Mouse (Mus musculus) erythroid progenitor cell, adult 5-6 weeks (primary cell): ENCODE data around the gene Fkbp10. TPM values are rescaled to one million over a fixed set of nuclear protein-coding genes. Genes with fewer than 3 reads are reported as not detected.

Source experiments
- ATAC-seq: replicated peaks from 2 replicates; pipeline ENCODE4 v1.8.0; 2016; ENCODE audit warnings: moderate number of reproducible peaks, mild to moderate bottlenecking, moderate TSS enrichment, inconsistent platforms; ENCODE audit not compliant: poor library complexity, low FRiP score, severe bottlenecking
- total RNA-seq, 2 experiments: library from RNA; stranded (forward) in 1 of 2; stranded (reverse) in 1 of 2; fragments of 150-400 nt in 1 of 2; fragments of 186-747, 209-891 nt in 1 of 2; gene quantifications; 2 replicates each; pipeline versions ENCODE4 v1.2.3 to v1.2.4; 2015 to 2017; ENCODE audit warnings: low replicate concordance in 2 of 2

The Fkbp10 gene
- total RNA-seq, 2 experiments from 2014 or later, result not detected

GRCm38 (mm10) chr11:100457711-100458110 is 42.2 kb downstream of the Fkbp10 start:
- no peak for ATAC-seq

DNA sequence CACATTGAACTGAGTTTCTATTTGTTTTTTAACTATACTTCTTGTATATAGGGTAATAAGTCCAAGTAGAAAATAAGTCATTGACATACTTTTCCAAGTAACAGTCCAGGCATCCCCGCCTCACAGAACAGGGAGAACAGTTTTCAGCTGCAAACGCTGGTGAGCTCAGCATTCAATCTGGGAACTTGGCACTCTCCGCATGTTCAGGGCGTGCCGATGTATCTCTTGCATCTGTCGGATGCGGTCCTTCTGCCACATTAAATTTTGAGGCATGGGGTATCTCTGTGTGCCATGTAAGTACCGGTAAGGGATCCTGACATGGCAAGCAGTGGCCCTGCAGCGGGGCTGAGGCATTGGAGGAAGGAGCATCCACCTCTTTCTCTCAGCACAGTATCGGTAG is 47.2 kb downstream of the Fkbp10 start:
- no peak for ATAC-seq

- no peak for ATAC-seq
These were observed 49.8 kb downstream of the Fkbp10 start for GRCm38 (mm10) chr11:100465229-100465792.

DNA sequence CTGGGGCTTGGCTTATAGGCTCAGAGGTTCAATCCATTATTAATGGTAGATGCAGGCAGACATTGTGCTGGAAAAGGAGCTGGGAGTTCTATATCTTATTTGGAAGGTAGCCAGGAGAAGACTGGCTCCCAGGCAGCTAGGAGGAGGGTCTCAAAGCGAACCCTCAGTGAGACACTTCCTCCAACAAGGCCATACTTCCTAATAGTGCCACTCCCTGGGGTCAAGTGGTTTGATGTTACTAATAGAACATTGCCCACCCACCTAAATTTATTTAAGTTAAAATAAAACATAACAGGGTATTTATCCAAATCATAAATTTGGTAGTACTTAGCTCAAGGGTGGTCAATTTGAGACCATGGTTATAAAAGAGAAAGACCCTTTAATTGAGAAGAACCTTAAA is 50.3 kb downstream of the Fkbp10 start:
- ATAC-seq, result no peak

GRCm38 (mm10) chr11:100471352-100472196 is 56.1 kb downstream of the Fkbp10 start:
- no peak for ATAC-seq

- ATAC-seq, result peak; percentile 95
These were observed 56.9 kb downstream of the Fkbp10 start, which contains the start of gene Klhl11 for GRCm38 (mm10) chr11:100472197-100472934. TSS of gene Klhl11 (minus strand) at chr11:100472741.

- ATAC-seq, result peak; percentile 62
These were observed 57.4 kb downstream of the Fkbp10 start for GRCm38 (mm10) chr11:100472935-100473295.

Other genes starting within 250 kb of the Fkbp10 start
- gene Krt9, start 222.5 kb upstream of the Fkbp10 start, total RNA-seq (2015; ENCODE audit: low replicate concordance), result not detected in 2 replicates
- not detected in 2 replicates for gene Krt9, start 222.5 kb upstream of the Fkbp10 start, total RNA-seq (2017; ENCODE audit: low replicate concordance)
- gene Krt14, start 208.1 kb upstream of the Fkbp10 start, total RNA-seq (2015; ENCODE audit: low replicate concordance), result not detected in 2 replicates
- gene Krt14, start 208.1 kb upstream of the Fkbp10 start, total RNA-seq (2017; ENCODE audit: low replicate concordance), result not detected in 2 replicates
- not detected in 2 replicates for gene Krt16, start 166.8 kb upstream of the Fkbp10 start, total RNA-seq (2015; ENCODE audit: low replicate concordance)
- gene Krt16, start 166.8 kb upstream of the Fkbp10 start, total RNA-seq (2017; ENCODE audit: low replicate concordance), result not detected in 2 replicates
- gene Krt17, start 154.7 kb upstream of the Fkbp10 start, total RNA-seq (2015; ENCODE audit: low replicate concordance), result not detected in 2 replicates
- not detected in 2 replicates for gene Krt17, start 154.7 kb upstream of the Fkbp10 start, total RNA-seq (2017; ENCODE audit: low replicate concordance)
- not detected in 2 replicates for gene Krt42, start 145.8 kb upstream of the Fkbp10 start, total RNA-seq (2015; ENCODE audit: low replicate concordance)
- gene Krt42, start 145.8 kb upstream of the Fkbp10 start, total RNA-seq (2017; ENCODE audit: low replicate concordance), result not detected in 2 replicates
- gene Eif1, start 95.8 kb upstream of the Fkbp10 start, total RNA-seq (2015; ENCODE audit: low replicate concordance), result 1,616 and 1,886 TPM in 2 replicates
- gene Eif1, start 95.8 kb upstream of the Fkbp10 start, total RNA-seq (2017; ENCODE audit: low replicate concordance), result 389 and 952 TPM in 2 replicates
- gene Gast, start 81.3 kb upstream of the Fkbp10 start, total RNA-seq (2015; ENCODE audit: low replicate concordance), result not detected in 2 replicates
- not detected in 2 replicates for gene Gast, start 81.3 kb upstream of the Fkbp10 start, total RNA-seq (2017; ENCODE audit: low replicate concordance)
- not detected in 2 replicates for gene Hap1, start 59.6 kb upstream of the Fkbp10 start, total RNA-seq (2015; ENCODE audit: low replicate concordance)
- gene Hap1, start 59.6 kb upstream of the Fkbp10 start, total RNA-seq (2017; ENCODE audit: low replicate concordance), result 0.13 TPM in 1 of 2 replicates, not detected in the other
- 7.2 and 10.1 TPM in 2 replicates for gene Jup, start 17.9 kb upstream of the Fkbp10 start, total RNA-seq (2015; ENCODE audit: low replicate concordance)
- gene Jup, start 17.9 kb upstream of the Fkbp10 start, total RNA-seq (2017; ENCODE audit: low replicate concordance), result 1.9 and 5.5 TPM in 2 replicates
- not detected in 2 replicates for gene P3h4, start 861 bp upstream of the Fkbp10 start, total RNA-seq (2015; ENCODE audit: low replicate concordance)
- gene P3h4, start 861 bp upstream of the Fkbp10 start, total RNA-seq (2017; ENCODE audit: low replicate concordance), result not detected in 2 replicates
- gene Nt5c3b, start 26.1 kb downstream of the Fkbp10 start, total RNA-seq (2015; ENCODE audit: low replicate concordance), result 2.5 TPM in 2 replicates
- 0.26 TPM in 1 of 2 replicates, not detected in the other for gene Nt5c3b, start 26.1 kb downstream of the Fkbp10 start, total RNA-seq (2017; ENCODE audit: low replicate concordance)
- gene Klhl10, start 26.2 kb downstream of the Fkbp10 start, total RNA-seq (2015; ENCODE audit: low replicate concordance), result not detected in 2 replicates
- gene Klhl10, start 26.2 kb downstream of the Fkbp10 start, total RNA-seq (2017; ENCODE audit: low replicate concordance), result not detected in 2 replicates
- gene Klhl11, start 57.0 kb downstream of the Fkbp10 start, total RNA-seq (2015; ENCODE audit: low replicate concordance), result 2.5 and 5.0 TPM in 2 replicates
- gene Klhl11, start 57.0 kb downstream of the Fkbp10 start, total RNA-seq (2017; ENCODE audit: low replicate concordance), result 12.1 and 15.7 TPM in 2 replicates
- 17.6 and 38.2 TPM in 2 replicates for gene Acly, start 112.3 kb downstream of the Fkbp10 start, total RNA-seq (2015; ENCODE audit: low replicate concordance)
- gene Acly, start 112.3 kb downstream of the Fkbp10 start, total RNA-seq (2017; ENCODE audit: low replicate concordance), result 18.1 and 22.0 TPM in 2 replicates
- gene Ttc25, start 129.9 kb downstream of the Fkbp10 start, total RNA-seq (2015; ENCODE audit: low replicate concordance), result not detected in 2 replicates
- gene Ttc25, start 129.9 kb downstream of the Fkbp10 start, total RNA-seq (2017; ENCODE audit: low replicate concordance), result not detected in 2 replicates
- gene Cnp, start 159.2 kb downstream of the Fkbp10 start, total RNA-seq (2015; ENCODE audit: low replicate concordance), result 3.6 and 23.1 TPM in 2 replicates
- gene Cnp, start 159.2 kb downstream of the Fkbp10 start, total RNA-seq (2017; ENCODE audit: low replicate concordance), result 14.1 and 14.4 TPM in 2 replicates
- 17.2 and 18.0 TPM in 2 replicates for gene Nkiras2, start 203.5 kb downstream of the Fkbp10 start, total RNA-seq (2015; ENCODE audit: low replicate concordance)
- 5.8 and 9.4 TPM in 2 replicates for gene Nkiras2, start 203.5 kb downstream of the Fkbp10 start, total RNA-seq (2017; ENCODE audit: low replicate concordance)
- 79.3 and 93.5 TPM in 2 replicates for gene Dnajc7, start 204.5 kb downstream of the Fkbp10 start, total RNA-seq (2015; ENCODE audit: low replicate concordance)
- 103 and 106 TPM in 2 replicates for gene Dnajc7, start 204.5 kb downstream of the Fkbp10 start, total RNA-seq (2017; ENCODE audit: low replicate concordance)